Mouse (Mus musculus): ENCODE results near the gene Rasgef1b.

- no peak for TF ChIP-seq POLR2A (IDR thresholded peaks at IDR 0.05; ENCODE audit: low read depth, low read length)
- TF ChIP-seq CTCF (conservative IDR thresholded peaks at IDR 0.05; ENCODE audit: insufficient read depth, insufficient read length, low read depth, low read length) = no peak
These were observed 9.3 kb upstream of the Rasgef1b start for GRCm38 (mm10) chr5:99737937-99738727.
